Mouse (Mus musculus): ENCODE data around the gene Hoxa11.

GRCm38 (mm10) chr6:52241001-52241621, 4.5 kb downstream of the Hoxa11 start:
- TF ChIP-seq CTCF (IDR thresholded peaks at IDR 0.05; ENCODE audit: low read depth, low read length): no peak
- no peak for TF ChIP-seq POLR2A (IDR thresholded peaks at IDR 0.05; ENCODE audit: borderline replicate concordance, low read depth, low read length)
